Mouse (Mus musculus) thymus, adult 2 months (tissue): ENCODE measurements around the gene Ush1g.

ENCODE experiments used
- CTCF ChIP-seq: fragments of 200-500 bp; IDR thresholded peaks from 2 replicates; pipeline ENCODE4 v1.5.1; 2012; ENCODE audit warnings: mild to moderate bottlenecking, control low read depth, low read length, moderate library complexity, borderline replicate concordance; ENCODE audit not compliant: control insufficient read depth, poor library complexity, insufficient read depth; ENCODE audit errors: extremely low read depth
- POLR2A ChIP-seq: fragments of 200-500 bp; IDR thresholded peaks from 2 replicates; pipeline ENCODE4 v1.6.1; 2012; ENCODE audit warnings: mild to moderate bottlenecking, low read length, control low read depth, moderate library complexity; ENCODE audit not compliant: control insufficient read depth, poor library complexity, insufficient read depth; ENCODE audit errors: extremely low read depth

DNA sequence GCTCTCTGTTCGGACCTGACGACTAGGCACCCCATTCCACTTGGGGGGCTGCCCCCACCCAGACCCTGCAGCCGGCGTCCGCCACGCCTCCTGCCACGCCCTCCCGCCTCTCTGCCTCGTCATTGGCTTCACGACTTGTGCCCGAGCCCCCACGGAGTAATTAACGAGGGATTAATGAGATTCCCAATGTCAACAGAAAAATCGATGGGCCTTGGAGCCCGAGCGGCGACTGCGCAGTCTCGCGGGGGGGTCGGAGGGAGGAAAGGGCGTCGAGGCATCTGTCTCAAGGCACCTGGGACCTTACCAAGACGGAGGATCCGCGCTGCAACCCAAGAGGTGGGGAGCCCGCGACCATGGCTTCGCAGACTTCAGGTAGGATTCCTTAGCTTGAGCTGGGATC is 12.7 kb upstream of the Ush1g start, which contains the start of gene Otop3:
- TF ChIP-seq CTCF (no peak), POLR2A (no peak)
